Mouse (Mus musculus): ENCODE data around the gene Acyp1.

GRCm38 (mm10) chr12:85256074-85256751, 32.0 kb downstream of the Acyp1 start:
- TF ChIP-seq CTCF (IDR thresholded peaks at IDR 0.05) (no peak), POLR2A (IDR thresholded peaks at IDR 0.05; ENCODE audit: insufficient read depth, low read depth, low read length) (no peak)
